Mouse (Mus musculus): ENCODE results near the gene Arpc5l. TPM values are rescaled to one million over a fixed set of nuclear protein-coding genes. Genes with fewer than 3 reads are reported as not detected.
A peak's percentile ranks its signal among the peaks of the same experiment; 100 is the strongest.

Arpc5l gene
- total and polyA plus RNA-seq, 3 experiments = 65.4 to 87.0 TPM; not detected in 1

- TF ChIP-seq NRF1 (IDR thresholded peaks at IDR 0.05; ENCODE audit: insufficient read depth, low read depth, low read length, poor library complexity, severe bottlenecking) (peak; percentile 88), GATA1 (IDR thresholded peaks at IDR 0.05; ENCODE audit: low read depth, low read length) (no peak), ETS1 (IDR thresholded peaks at IDR 0.05; ENCODE audit: low read depth, low read length) (no peak)
Measured at GRCm38 (mm10) chr2:39004880-39005435, at the start of gene Arpc5l (continued).

- Histone ChIP-seq H3K9ac (ENCODE audit: control insufficient read depth, low read depth, low read length, poor library complexity, severe bottlenecking) (no peak overlapping the region), H3K27me3 (ENCODE audit: control insufficient read depth in 1 of 2, insufficient read depth in 2 of 2, low read length in 2 of 2) (no peaks in the 10 kb centered on the region), H3K79me2 (ENCODE audit: control insufficient read depth, insufficient read depth, low read length, poor library complexity) (no peaks in the 10 kb centered on the region), H3K4me1 (ENCODE audit: control insufficient read depth in 1 of 2, insufficient read depth in 2 of 2, low read length in 2 of 2) (peaks cover 0 to 3% of the 10 kb centered on the region in 2 experiments; a peak in 2 of 4 replicates), H3K9me3 (replicated peaks; ENCODE audit: insufficient read depth, low read length) (no peaks in the 10 kb centered on the region), H3K27ac (ENCODE audit: control insufficient read depth, low read depth, low read length) (no peak overlapping the region), H3K4me3 (ENCODE audit: control insufficient read depth in 1 of 2, insufficient read depth in 1 of 2, low read depth in 2 of 2, low read length in 2 of 2) (no peak overlapping the region), H3K36me3 (ENCODE audit: control insufficient read depth in 1 of 2, insufficient read depth in 2 of 2, low read length in 2 of 2) (no peaks in the 10 kb centered on the region)
- DNase-seq (ENCODE audit: low read depth, low spot score) = no peak
- TF ChIP-seq POLR2A (IDR thresholded peaks at IDR 0.05; ENCODE audit: control insufficient read depth in 1 of 2, insufficient read depth in 1 of 2, low read depth in 1 of 2, low read length in 2 of 2, poor library complexity in 1 of 2) (no peak), TBP (IDR thresholded peaks at IDR 0.05; ENCODE audit: low read depth, low read length) (no peak), TAL1 (IDR thresholded peaks at IDR 0.05; ENCODE audit: low read length) (no peak), CHD1 (IDR thresholded peaks at IDR 0.05; ENCODE audit: low read depth, low read length) (no peak), GATA1 (IDR thresholded peaks at IDR 0.05; ENCODE audit: low read depth, low read length) (no peak)
Measured at GRCm38 (mm10) chr2:38956062-38956461, 49.1 kb upstream of the Arpc5l start.

- no peak for TF ChIP-seq MAZ (IDR thresholded peaks at IDR 0.05; ENCODE audit: low read depth, low read length)
- no peak for TF ChIP-seq BHLHE40 (IDR thresholded peaks at IDR 0.05; ENCODE audit: borderline replicate concordance, low read depth, low read length)
- no peak for TF ChIP-seq RCOR1 (IDR thresholded peaks at IDR 0.05; ENCODE audit: low read depth, low read length)
- no peak for TF ChIP-seq JUND (IDR thresholded peaks at IDR 0.05; ENCODE audit: low read depth, low read length)
- no peak for TF ChIP-seq MEF2A (IDR thresholded peaks at IDR 0.05; ENCODE audit: extremely low read depth, insufficient replicate concordance, low read depth, low read length, poor library complexity, severe bottlenecking)
- no peak for TF ChIP-seq NELFE (IDR thresholded peaks at IDR 0.05; ENCODE audit: low read depth, low read length)
- no peak for TF ChIP-seq ZC3H11A (IDR thresholded peaks at IDR 0.05; ENCODE audit: low read depth, low read length)
- no peak for TF ChIP-seq RAD21 (IDR thresholded peaks at IDR 0.05; ENCODE audit: low read depth, low read length)
- TF ChIP-seq TAL1 (IDR thresholded peaks at IDR 0.05; ENCODE audit: low read length) = no peak
- no peak for TF ChIP-seq ZKSCAN1 (IDR thresholded peaks at IDR 0.05; ENCODE audit: low read depth, low read length)
- TF ChIP-seq ELF1 (IDR thresholded peaks at IDR 0.05; ENCODE audit: low read depth, low read length) = no peak
- no peak for TF ChIP-seq CHD1 (IDR thresholded peaks at IDR 0.05; ENCODE audit: low read depth, low read length)
- TF ChIP-seq SMC3 (IDR thresholded peaks at IDR 0.05; ENCODE audit: low read depth, low read length) = no peak
- no peak for TF ChIP-seq EP300 (IDR thresholded peaks at IDR 0.05; ENCODE audit: low read depth in 1 of 2, low read length in 2 of 2)
- no peak for TF ChIP-seq SIN3A (IDR thresholded peaks at IDR 0.05; ENCODE audit: low read length)
- no peaks in the 10 kb centered on the region for H3K36me3 ChIP-seq (ENCODE audit: control insufficient read depth in 1 of 2, insufficient read depth in 2 of 2, low read length in 2 of 2)
Measured at GRCm38 (mm10) chr2:38957671-38958223, 47.4 kb upstream of the Arpc5l start.

More at GRCm38 (mm10) chr2:38957671-38958223, 47.4 kb upstream of the Arpc5l start:
- no peaks in the 10 kb centered on the region for H3K4me1 ChIP-seq (ENCODE audit: control insufficient read depth in 1 of 2, insufficient read depth in 2 of 2, low read length in 2 of 2)
- no peaks in the 10 kb centered on the region for H3K9me3 ChIP-seq (replicated peaks; ENCODE audit: insufficient read depth, low read length)
- H3K79me2 ChIP-seq (ENCODE audit: control insufficient read depth, insufficient read depth, low read length, poor library complexity) = no peaks in the 10 kb centered on the region
- no peak overlapping the region for H3K27ac ChIP-seq (ENCODE audit: control insufficient read depth, low read depth, low read length)
- no peak overlapping the region for H3K4me3 ChIP-seq (ENCODE audit: control insufficient read depth in 1 of 2, insufficient read depth in 1 of 2, low read depth in 2 of 2, low read length in 2 of 2)
- no peak for DNase-seq (ENCODE audit: low read depth, low spot score)
- no peaks in the 10 kb centered on the region for H3K27me3 ChIP-seq (ENCODE audit: control insufficient read depth in 1 of 2, insufficient read depth in 2 of 2, low read length in 2 of 2)
- no peak overlapping the region for H3K9ac ChIP-seq (ENCODE audit: control insufficient read depth, low read depth, low read length, poor library complexity, severe bottlenecking)
